Mouse (Mus musculus) neural tube, embryonic 11.5 days (tissue): ENCODE measurements around the gene Actl10. TPM values are rescaled to one million over a fixed set of nuclear protein-coding genes. Genes with fewer than 3 reads are reported as not detected.

ENCODE experiments used
- ATAC-seq: fragments of 200-750 bp; cut with Nextera tagmentation; 2 replicates; pipeline ENCODE4 v1.8.0; 2017; ENCODE audit warnings: moderate number of reproducible peaks, mild to moderate bottlenecking, moderate TSS enrichment, moderate library complexity; ENCODE audit not compliant: insufficient read depth, low FRiP score, low TSS enrichment
- DNase-seq: peaks from one replicate; pipeline ENCODE4 v3.0.0-alpha.2; 2015; ENCODE audit warnings: low spot score
- H3K27ac ChIP-seq: fragments of 300-500 bp; sonication (generic); 2 replicates; pipeline ENCODE4 v1.5.1; 2014; ENCODE audit warnings: low read depth, mild to moderate bottlenecking, low read length
- H3K27me3 ChIP-seq: fragments of 300-500 bp; sonication (generic); 2 replicates; pipeline ENCODE4 v1.6.1; 2014; ENCODE audit warnings: mild to moderate bottlenecking, low read length, mixed read lengths; ENCODE audit not compliant: control insufficient read depth, insufficient read depth
- H3K36me3 ChIP-seq: fragments of 300-500 bp; sonication (generic); 2 replicates; pipeline ENCODE4 v1.6.1; 2014; ENCODE audit warnings: mild to moderate bottlenecking, low read length, moderate library complexity, mixed read lengths; ENCODE audit not compliant: control insufficient read depth, insufficient read depth
- H3K4me1 ChIP-seq: fragments of 300-500 bp; sonication (generic); 2 replicates; pipeline ENCODE4 v1.6.1; 2014; ENCODE audit warnings: low read length, mixed read lengths; ENCODE audit not compliant: control insufficient read depth, insufficient read depth
- H3K4me2 ChIP-seq: fragments of 300-500 bp; sonication (generic); 2 replicates; pipeline ENCODE4 v1.6.1; 2014; ENCODE audit warnings: low read depth, mild to moderate bottlenecking, moderate library complexity
- H3K4me3 ChIP-seq: fragments of 300-500 bp; sonication (generic); 2 replicates; pipeline ENCODE4 v1.5.1; 2014; ENCODE audit warnings: low read depth, low read length
- H3K9ac ChIP-seq: fragments of 300-500 bp; sonication (generic); 2 replicates; pipeline ENCODE4 v1.6.1; 2014; ENCODE audit warnings: mild to moderate bottlenecking, low read length
- H3K9me3 ChIP-seq: fragments of 300-500 bp; sonication (generic); 2 replicates; pipeline ENCODE4 v1.6.1; 2016; ENCODE audit warnings: low read length; ENCODE audit not compliant: control insufficient read depth
- whole genome bisulfite sequencing: fragments of 180-500 bp; shearing (Covaris S2); extraction: QIAGEN DNeasy Blood & Tissue Kit; methylation state at CpG from one replicate; pipeline ENCODE4 v1.1.7; 2014; 5-methylcytosine and 5-hydroxymethylcytosine counted together
- polyA plus RNA-seq: library from polyadenylated mRNA; unstranded; fragments of >200 nt; fragmentation: Nextera tagmentation; extraction: Ambion mirVana; gene quantifications from 2 replicates; pipeline ENCODE4 v1.2.1, GENCODE M21; 2014

The Actl10 gene
- polyA plus RNA-seq, 1 experiment from 2014 or later: 0.20 TPM

GRCm38 (mm10) chr2:154557184-154557832 lies 5.7 kb downstream of the Actl10 start:
- Histone ChIP-seq H3K36me3 (peaks cover 3% of the 10 kb centered on the region; the same call in 1 of the 2 replicates), H3K27me3 (no peaks in the 10 kb centered on the region), H3K9ac (peak overlapping the region; percentile 3; the same call in 1 of the 2 replicates), H3K27ac (no peak overlapping the region), H3K4me2 (no peak overlapping the region), H3K9me3 (no peaks in the 10 kb centered on the region), H3K4me1 (peaks cover 20% of the 10 kb centered on the region), H3K4me3 (no peak overlapping the region)
- DNase-seq (no peak), ATAC-seq (no peak)
- WGBS: 57% methylated on average over 5 of the region's 5 CpGs

DNA sequence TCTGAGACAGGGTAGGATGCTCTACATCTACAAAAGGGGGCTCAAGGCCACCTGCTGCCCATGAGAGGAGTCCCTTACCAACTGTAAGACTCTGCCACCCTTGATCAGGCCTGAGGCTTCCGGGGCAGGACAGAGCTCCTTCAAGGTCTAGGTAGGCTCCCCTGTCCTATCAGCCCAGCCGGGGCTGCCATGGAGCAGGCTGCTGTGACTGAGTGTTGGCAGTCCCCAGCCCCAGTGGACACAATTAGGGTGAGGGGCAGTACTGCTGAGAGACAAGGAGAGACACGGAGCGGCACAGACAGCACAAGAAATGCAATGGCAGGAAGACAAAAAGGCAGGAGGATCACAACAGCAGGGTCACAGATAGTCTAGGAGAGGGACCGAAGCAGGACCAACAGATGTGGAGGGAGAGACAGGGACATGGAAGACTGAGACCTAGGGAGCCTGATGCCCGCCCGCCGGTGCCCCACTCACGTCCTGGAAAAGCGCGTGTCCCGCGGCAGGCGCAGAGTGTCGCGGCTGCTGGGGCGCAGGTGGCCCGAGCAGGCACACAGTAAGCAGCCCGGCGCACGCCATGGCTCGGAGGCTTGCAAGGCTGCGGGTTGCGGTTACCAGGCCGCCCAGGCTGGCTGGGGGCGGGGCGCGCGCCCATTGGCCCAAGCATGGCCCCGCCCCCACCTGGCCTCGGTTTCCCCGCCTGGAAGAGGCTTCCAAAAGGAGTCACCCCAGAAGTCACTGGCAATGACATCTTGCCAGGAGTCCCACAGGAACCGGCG lies 6.9 kb downstream of the Actl10 start, which contains the start of gene Necab3:
Gene Necab3 (minus strand): TSS at position 627 of the 776 bp plus-strand sequence.
- Histone ChIP-seq H3K4me2 (peak within 1 kb of the TSS; percentile 51), H3K36me3 (peaks cover 7% of the 10 kb centered on the region), H3K27me3 (no peaks in the 10 kb centered on the region), H3K4me1 (peaks cover 18% of the 10 kb centered on the region), H3K9me3 (no peaks in the 10 kb centered on the region), H3K4me3 (peak within 1 kb of the TSS; percentile 29), H3K9ac (peak within 1 kb of the TSS; percentile 54), H3K27ac (no peak within 1 kb of the TSS)
- WGBS: 5% methylated on average over 27 of the region's 34 CpGs
- DNase-seq: peak; percentile 68
- peak; percentile 69 for ATAC-seq

DNA sequence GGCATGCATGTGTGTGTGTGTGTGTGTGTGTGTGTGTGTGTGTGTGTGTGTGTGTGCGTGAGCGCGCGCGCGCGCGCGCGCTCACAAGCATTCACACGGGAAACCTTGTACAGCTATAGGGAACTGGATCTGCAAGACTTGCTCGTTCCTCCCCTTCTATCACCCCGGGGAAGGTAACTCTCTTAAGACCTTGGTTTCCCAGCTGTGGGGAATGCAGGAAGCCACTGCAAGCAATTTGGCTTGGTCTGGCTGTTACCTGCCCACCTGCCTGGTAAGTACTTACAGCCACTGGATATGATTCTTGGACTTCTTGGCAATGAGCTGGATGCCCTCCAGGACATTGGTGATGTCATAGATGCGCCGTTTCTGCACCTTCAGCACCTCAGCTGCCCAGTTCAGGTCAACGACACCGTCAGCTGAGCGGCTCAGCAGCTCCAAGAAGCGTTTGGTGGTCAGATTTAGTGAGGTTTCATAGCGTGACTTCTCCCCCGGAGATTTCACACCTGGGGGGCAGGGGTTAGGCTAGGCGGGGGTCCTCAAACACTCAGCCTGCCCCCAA lies 12.1 kb downstream of the Actl10 start:
- peaks cover 9% of the 10 kb centered on the region for H3K36me3 ChIP-seq
- H3K9ac ChIP-seq: no peak overlapping the region
- H3K27ac ChIP-seq: no peak overlapping the region
- ATAC-seq (no peak), DNase-seq (no peak)
- H3K4me1 ChIP-seq: peaks cover 28% of the 10 kb centered on the region
- no peak overlapping the region for H3K4me2 ChIP-seq
- no peak overlapping the region for H3K4me3 ChIP-seq
- H3K9me3 ChIP-seq: no peaks in the 10 kb centered on the region
- no peaks in the 10 kb centered on the region for H3K27me3 ChIP-seq
- 88% methylated on average over 18 of the region's 22 CpGs for WGBS

DNA sequence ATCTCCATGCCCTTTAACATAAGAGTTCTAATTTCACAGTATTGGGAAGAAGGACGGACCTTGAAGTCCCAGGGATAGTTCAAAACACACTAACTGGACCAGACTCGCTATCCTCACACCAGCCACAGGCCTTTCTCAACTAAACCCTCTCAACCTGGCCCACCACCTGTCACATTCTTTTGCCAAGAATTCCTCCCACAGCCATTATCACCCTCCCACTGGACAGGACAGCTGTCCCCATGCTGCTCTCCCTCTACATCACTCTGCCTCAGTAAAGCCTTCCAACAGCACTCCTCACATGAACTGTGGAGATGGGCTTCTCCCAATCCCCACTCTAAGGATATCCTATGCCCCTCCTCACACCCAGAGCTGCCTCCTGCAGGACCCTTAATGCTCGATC lies 14.0 kb downstream of the Actl10 start:
- ATAC-seq: no peak
- no peak overlapping the region for H3K27ac ChIP-seq
- WGBS: 66% methylated on average over 3 of the region's 3 CpGs

GRCm38 (mm10) chr2:154566641-154567040 lies 15.1 kb downstream of the Actl10 start:
- no peaks in the 10 kb centered on the region for H3K9me3 ChIP-seq
- 0 out of 2 replicates have a peak overlapping the region, but pooled peaks have one; percentile 5 for H3K27ac ChIP-seq
- H3K27me3 ChIP-seq: no peaks in the 10 kb centered on the region
- H3K4me2 ChIP-seq: peak overlapping the region; percentile 76; the same call in 1 of the 2 replicates
- ATAC-seq (no peak), DNase-seq (no peak)
- peaks cover 27% of the 10 kb centered on the region for H3K4me1 ChIP-seq
- no peak overlapping the region for H3K4me3 ChIP-seq
- peaks cover 9% of the 10 kb centered on the region for H3K36me3 ChIP-seq
- 51% methylated on average over 8 of the region's 8 CpGs for WGBS
- H3K9ac ChIP-seq: peak overlapping the region; percentile 5; the same call in 1 of the 2 replicates

More for the DNA sequence above, 14.0 kb downstream of the Actl10 start:
- Histone ChIP-seq H3K4me1 (peaks cover 27% of the 10 kb centered on the region), H3K4me3 (no peak overlapping the region), H3K9me3 (no peaks in the 10 kb centered on the region), H3K4me2 (no peak overlapping the region), H3K9ac (no peak overlapping the region), H3K27me3 (no peaks in the 10 kb centered on the region), H3K36me3 (peaks cover 9% of the 10 kb centered on the region)
- no peak for DNase-seq

DNA sequence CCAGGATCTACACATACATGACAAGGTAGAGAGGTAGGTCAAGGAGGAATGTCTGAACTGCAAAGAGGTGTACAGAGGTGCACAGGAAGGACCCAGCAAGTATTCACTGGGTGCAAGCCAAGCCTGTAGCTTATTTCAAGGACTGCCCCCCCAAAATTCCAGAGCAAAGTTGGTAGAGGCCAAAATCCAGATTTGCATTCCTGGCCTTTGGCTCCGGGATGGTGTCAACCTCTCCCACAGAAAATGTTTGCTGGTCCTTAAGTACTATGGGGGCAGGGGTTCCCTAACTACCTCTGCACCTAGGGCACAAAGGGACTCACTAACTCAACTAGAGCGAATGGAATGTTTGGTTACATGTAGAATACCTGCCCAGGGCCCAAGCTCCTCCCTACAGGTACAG lies 16.2 kb downstream of the Actl10 start:
- 78% methylated on average over 2 of the region's 2 CpGs for WGBS
- Histone ChIP-seq H3K27ac (peak overlapping the region; percentile 45; the same call in 1 of the 2 replicates), H3K4me2 (peak overlapping the region; percentile 76), H3K27me3 (no peaks in the 10 kb centered on the region), H3K9me3 (no peaks in the 10 kb centered on the region), H3K4me1 (peaks cover 27% of the 10 kb centered on the region), H3K9ac (no peak overlapping the region), H3K4me3 (peak overlapping the region; percentile 88), H3K36me3 (peaks cover 7% of the 10 kb centered on the region)
- DNase-seq (no peak), ATAC-seq (no peak)

- ATAC-seq (peak; percentile 23), DNase-seq (peak; percentile 62)
- Histone ChIP-seq H3K27me3 (no peaks in the 10 kb centered on the region), H3K9me3 (no peaks in the 10 kb centered on the region), H3K4me3 (peak overlapping the region; percentile 88), H3K4me2 (peak overlapping the region; percentile 76), H3K36me3 (0 out of 2 replicates have a peak, but pooled peaks cover 2% of the 10 kb centered on the region), H3K9ac (peak overlapping the region; percentile 88), H3K4me1 (peaks cover 27% of the 10 kb centered on the region), H3K27ac (peak overlapping the region; percentile 85)
- WGBS: 11% methylated on average over 10 of the region's 10 CpGs
These were observed 16.9 kb downstream of the Actl10 start for GRCm38 (mm10) chr2:154568329-154569070.

GRCm38 (mm10) chr2:154569071-154569748 lies 17.6 kb downstream of the Actl10 start:
- peak; percentile 71 for DNase-seq
- peaks cover 27% of the 10 kb centered on the region for H3K4me1 ChIP-seq
- 0% methylated on average over 38 of the region's 70 CpGs for WGBS

More at GRCm38 (mm10) chr2:154569071-154569748, 17.6 kb downstream of the Actl10 start:
- peak overlapping the region; percentile 88 for H3K9ac ChIP-seq
- no peaks in the 10 kb centered on the region for H3K27me3 ChIP-seq
- H3K4me3 ChIP-seq: peak overlapping the region; percentile 88
- H3K9me3 ChIP-seq: no peaks in the 10 kb centered on the region
- peak overlapping the region; percentile 76 for H3K4me2 ChIP-seq
- peak overlapping the region; percentile 85 for H3K27ac ChIP-seq
- ATAC-seq: peak; percentile 60
- no peaks in the 10 kb centered on the region for H3K36me3 ChIP-seq
